Mouse (Mus musculus): Measurements from ENCODE around the gene Bicra. TPM values are rescaled to one million over a fixed set of nuclear protein-coding genes. Genes with fewer than 3 reads are reported as not detected.

Bicra gene
- total and polyA plus RNA-seq, 3 experiments: 0.81 to 14.1 TPM; not detected in 1

DNA sequence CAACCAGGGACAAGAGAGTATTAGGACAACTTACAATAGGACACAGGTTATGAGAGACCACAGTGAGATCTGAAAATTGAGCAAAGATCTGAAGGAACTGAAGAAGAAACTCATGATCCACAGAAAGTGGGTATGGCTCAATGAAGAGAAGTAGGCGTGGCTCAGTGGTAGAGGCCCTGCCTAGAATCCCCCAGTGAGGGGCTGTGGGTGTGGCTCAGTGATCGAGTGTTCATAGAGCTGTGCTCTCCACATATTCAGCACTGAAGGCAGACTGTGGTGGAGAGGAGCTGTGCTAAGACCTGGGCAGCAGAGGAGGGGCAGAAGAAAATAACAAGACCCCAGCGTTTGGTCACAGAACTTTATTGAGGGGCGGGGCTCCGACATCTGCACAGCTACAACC is 110.2 kb downstream of the Bicra start:
- Histone ChIP-seq H3K9ac (ENCODE audit: control insufficient read depth, low read depth, low read length, poor library complexity, severe bottlenecking) (no peak overlapping the region), H3K36me3 (ENCODE audit: control insufficient read depth in 1 of 2, insufficient read depth in 2 of 2, low read length in 2 of 2) (peaks cover 0 to 10% of the 10 kb centered on the region in 2 experiments; a peak in 2 of 4 replicates), H3K79me2 (ENCODE audit: control insufficient read depth, insufficient read depth, low read length, poor library complexity) (no peaks in the 10 kb centered on the region), H3K9me3 (replicated peaks; ENCODE audit: insufficient read depth, low read length) (no peaks in the 10 kb centered on the region), H3K27ac (ENCODE audit: control insufficient read depth, low read depth, low read length) (no peak overlapping the region), H3K4me3 (ENCODE audit: control insufficient read depth in 1 of 2, insufficient read depth in 1 of 2, low read depth in 2 of 2, low read length in 2 of 2) (no peak overlapping the region), H3K27me3 (ENCODE audit: control insufficient read depth in 1 of 2, insufficient read depth in 2 of 2, low read length in 2 of 2) (no peaks in the 10 kb centered on the region), H3K4me1 (ENCODE audit: control insufficient read depth in 1 of 2, insufficient read depth in 2 of 2, low read length in 2 of 2) (no peaks in the 10 kb centered on the region)
- TF ChIP-seq CTCF (IDR thresholded peaks at IDR 0.05 in 2 of 3, conservative IDR thresholded peaks at IDR 0.05 in 1 of 3; ENCODE audit: control insufficient read depth in 1 of 3, insufficient read depth in 1 of 3, low read depth in 2 of 3, low read length in 3 of 3, poor library complexity in 1 of 3, severe bottlenecking in 1 of 3) (no peak), TBP (IDR thresholded peaks at IDR 0.05; ENCODE audit: low read depth, low read length) (no peak), JUND (IDR thresholded peaks at IDR 0.05; ENCODE audit: low read depth, low read length) (no peak), ETS1 (IDR thresholded peaks at IDR 0.05; ENCODE audit: low read depth, low read length) (no peak), TAL1 (IDR thresholded peaks at IDR 0.05; ENCODE audit: low read length) (no peak), BHLHE40 (IDR thresholded peaks at IDR 0.05; ENCODE audit: borderline replicate concordance, low read depth, low read length) (no peak), MEF2A (IDR thresholded peaks at IDR 0.05; ENCODE audit: extremely low read depth, insufficient replicate concordance, low read depth, low read length, poor library complexity, severe bottlenecking) (no peak), RAD21 (IDR thresholded peaks at IDR 0.05; ENCODE audit: low read depth, low read length) (no peak)
- DNase-seq (ENCODE audit: low read depth, low spot score): no peak

DNA sequence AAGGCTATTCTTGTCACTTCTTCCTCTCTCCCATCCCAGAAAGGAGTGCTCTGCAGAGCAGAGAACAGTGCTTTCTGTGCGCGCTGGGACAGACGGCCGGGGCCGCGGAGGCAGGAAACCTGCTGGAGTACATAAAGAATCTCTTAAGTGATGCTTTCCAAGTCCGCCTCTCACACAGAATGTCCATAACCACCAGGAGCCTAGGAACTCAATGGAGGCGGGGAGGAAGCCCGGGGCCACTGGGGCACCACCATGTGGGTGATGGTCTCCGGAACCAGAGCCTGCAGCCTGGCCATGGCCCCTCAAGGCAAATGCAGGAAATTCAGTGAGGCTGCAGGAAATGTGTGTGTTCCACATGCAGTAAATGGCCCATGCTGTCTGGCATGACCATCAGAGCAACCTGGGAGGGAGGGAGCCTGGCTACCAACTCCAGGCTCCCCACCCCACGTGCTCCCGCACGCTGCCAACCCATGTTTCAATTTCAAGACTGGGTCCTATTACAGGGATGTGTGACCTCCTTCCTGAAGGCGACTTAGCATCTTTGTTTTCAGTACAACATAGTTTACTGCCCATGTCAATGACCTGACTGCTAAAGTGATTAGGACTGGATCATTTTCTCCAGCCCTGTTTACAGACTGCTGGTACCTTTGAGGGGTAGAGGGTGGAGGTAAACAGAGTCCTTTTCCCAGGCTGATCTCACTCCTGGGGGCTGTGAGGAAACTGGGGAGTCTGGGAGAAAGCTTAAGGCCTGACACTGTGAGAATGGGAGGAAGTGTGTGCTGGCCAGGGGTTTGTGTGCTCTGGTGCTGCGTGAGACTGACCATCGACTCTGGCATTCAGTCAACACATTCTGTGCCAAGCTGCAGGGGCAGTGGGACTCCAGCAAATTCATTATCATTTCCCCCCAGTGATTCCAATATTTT is 114.0 kb downstream of the Bicra start:
- no peaks in the 10 kb centered on the region for H3K9me3 ChIP-seq (replicated peaks; ENCODE audit: insufficient read depth, low read length)
- no peak overlapping the region for H3K4me3 ChIP-seq (ENCODE audit: control insufficient read depth in 1 of 2, insufficient read depth in 1 of 2, low read depth in 2 of 2, low read length in 2 of 2)
- H3K4me1 ChIP-seq (ENCODE audit: control insufficient read depth in 1 of 2, insufficient read depth in 2 of 2, low read length in 2 of 2): peaks cover 0 to 5% of the 10 kb centered on the region in 2 experiments; a peak in 2 of 4 replicates
- TF ChIP-seq UBTF (IDR thresholded peaks at IDR 0.05; ENCODE audit: borderline replicate concordance, insufficient read depth, low read depth, low read length): no peak
- TF ChIP-seq ZMIZ1 (IDR thresholded peaks at IDR 0.05; ENCODE audit: low read depth, low read length): no peak
- H3K9ac ChIP-seq (ENCODE audit: control insufficient read depth, low read depth, low read length, poor library complexity, severe bottlenecking): no peak overlapping the region
- peaks cover 2 to 9% of the 10 kb centered on the region in 2 experiments; a peak in 3 of 4 replicates for H3K36me3 ChIP-seq (ENCODE audit: control insufficient read depth in 1 of 2, insufficient read depth in 2 of 2, low read length in 2 of 2)
- DNase-seq (ENCODE audit: low read depth, low spot score): no peak
- H3K27me3 ChIP-seq (ENCODE audit: control insufficient read depth in 1 of 2, insufficient read depth in 2 of 2, low read length in 2 of 2): no peaks in the 10 kb centered on the region
- H3K27ac ChIP-seq (ENCODE audit: control insufficient read depth, low read depth, low read length): no peak overlapping the region
- H3K79me2 ChIP-seq (ENCODE audit: control insufficient read depth, insufficient read depth, low read length, poor library complexity): no peaks in the 10 kb centered on the region

DNA sequence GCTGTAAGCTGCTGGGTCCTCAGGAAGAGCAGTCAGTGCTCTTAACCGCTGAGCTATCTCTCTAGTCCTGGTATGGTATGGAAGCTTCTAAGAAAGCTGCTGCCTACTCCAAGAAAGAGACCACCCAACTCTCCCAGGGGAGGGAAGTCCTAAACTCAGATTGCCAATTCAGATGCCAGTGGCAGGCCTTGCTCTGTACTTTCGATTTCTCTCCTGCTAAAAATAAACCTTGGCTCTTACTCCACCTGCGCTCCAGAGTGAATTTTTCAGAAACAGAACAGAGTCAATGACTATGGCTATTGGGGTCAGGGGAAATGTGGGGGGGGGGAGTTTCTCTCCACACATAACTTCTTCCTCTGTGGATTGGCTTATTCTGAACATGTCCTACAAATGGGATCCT is 116.1 kb downstream of the Bicra start:
- no peak overlapping the region for H3K27ac ChIP-seq (ENCODE audit: control insufficient read depth, low read depth, low read length)
- H3K9me3 ChIP-seq (replicated peaks; ENCODE audit: insufficient read depth, low read length): no peaks in the 10 kb centered on the region
- H3K4me3 ChIP-seq (ENCODE audit: control insufficient read depth in 1 of 2, insufficient read depth in 1 of 2, low read depth in 2 of 2, low read length in 2 of 2): no peak overlapping the region
- no peak overlapping the region for H3K9ac ChIP-seq (ENCODE audit: control insufficient read depth, low read depth, low read length, poor library complexity, severe bottlenecking)
- no peak for DNase-seq (ENCODE audit: low read depth, low spot score)
- H3K79me2 ChIP-seq (ENCODE audit: control insufficient read depth, insufficient read depth, low read length, poor library complexity): no peaks in the 10 kb centered on the region
- no peak for TF ChIP-seq MAZ (IDR thresholded peaks at IDR 0.05; ENCODE audit: low read depth, low read length)
- no peak for TF ChIP-seq MAX (IDR thresholded peaks at IDR 0.05; ENCODE audit: low read length)
- no peak for TF ChIP-seq KAT2A (conservative IDR thresholded peaks at IDR 0.05; ENCODE audit: low read depth, low read length)
- no peak for TF ChIP-seq ZC3H11A (IDR thresholded peaks at IDR 0.05; ENCODE audit: low read depth, low read length)
- TF ChIP-seq ZMIZ1 (IDR thresholded peaks at IDR 0.05; ENCODE audit: low read depth, low read length): no peak
- no peak for TF ChIP-seq EP300 (IDR thresholded peaks at IDR 0.05; ENCODE audit: low read depth in 1 of 2, low read length in 2 of 2)
- TF ChIP-seq TAL1 (IDR thresholded peaks at IDR 0.05; ENCODE audit: low read length): no peak
- TF ChIP-seq MEF2A (IDR thresholded peaks at IDR 0.05; ENCODE audit: extremely low read depth, insufficient replicate concordance, low read depth, low read length, poor library complexity, severe bottlenecking): no peak
- TF ChIP-seq HCFC1 (IDR thresholded peaks at IDR 0.05; ENCODE audit: low read depth, low read length): no peak
- TF ChIP-seq ZKSCAN1 (IDR thresholded peaks at IDR 0.05; ENCODE audit: low read depth, low read length): no peak
- TF ChIP-seq SMC3 (IDR thresholded peaks at IDR 0.05; ENCODE audit: low read depth, low read length): no peak
- no peaks in the 10 kb centered on the region for H3K27me3 ChIP-seq (ENCODE audit: control insufficient read depth in 1 of 2, insufficient read depth in 2 of 2, low read length in 2 of 2)
- peaks cover 0 to 5% of the 10 kb centered on the region in 2 experiments; a peak in 2 of 4 replicates for H3K4me1 ChIP-seq (ENCODE audit: control insufficient read depth in 1 of 2, insufficient read depth in 2 of 2, low read length in 2 of 2)
- H3K36me3 ChIP-seq (ENCODE audit: control insufficient read depth in 1 of 2, insufficient read depth in 2 of 2, low read length in 2 of 2): peaks cover 1 to 2% of the 10 kb centered on the region in 2 experiments; a peak in 2 of 4 replicates

Measured in MEL (cell line).